Mouse (Mus musculus): ENCODE data around the gene Ybx2. TPM values are rescaled to one million over a fixed set of nuclear protein-coding genes. Genes with fewer than 3 reads are reported as not detected.
"Not testable (repeated sequence)": the region's sequence is repeated elsewhere in the genome, so short reads cannot be mapped to it uniquely, and the experiment has no call there.

Ybx2 gene
- polyA plus RNA-seq, 1 experiment from 2014 or later, result 6.2 TPM

- peak overlapping the region; percentile 89; the same call in 1 of the 2 replicates for H3K4me2 ChIP-seq (replicated peaks)
- no peak overlapping the region for H3K9ac ChIP-seq
- no peak overlapping the region for H3K27ac ChIP-seq (replicated peaks)
- no peak for ATAC-seq (ENCODE audit: insufficient number of reproducible peaks, low FRiP score, low TSS enrichment, low read depth)
- peaks cover 69% of the 10 kb centered on the region for H3K36me3 ChIP-seq
- WGBS, result 62% methylated on average over 5 of the region's 5 CpGs
- no peaks in the 10 kb centered on the region for H3K27me3 ChIP-seq
- no peaks in the 10 kb centered on the region for H3K9me3 ChIP-seq (replicated peaks)
- H3K4me3 ChIP-seq (replicated peaks), result peak overlapping the region; percentile 75
- peaks cover 46% of the 10 kb centered on the region for H3K4me1 ChIP-seq
These were observed 19.6 kb upstream of the Ybx2 start for GRCm38 (mm10) chr11:69915667-69916627.

GRCm38 (mm10) chr11:69916652-69917378 lies 18.8 kb upstream of the Ybx2 start:
- not testable (repeated sequence) for H3K27ac ChIP-seq (replicated peaks); H3K4me2 ChIP-seq (replicated peaks); H3K4me3 ChIP-seq (replicated peaks); H3K9me3 ChIP-seq (replicated peaks); H3K9ac ChIP-seq; H3K27me3 ChIP-seq; ATAC-seq (ENCODE audit: insufficient number of reproducible peaks, low FRiP score, low TSS enrichment, low read depth)
- Histone ChIP-seq H3K36me3 (peaks cover 60% of the 10 kb centered on the region), H3K4me1 (peaks cover 46% of the 10 kb centered on the region)
- WGBS, result 44% methylated on average over 7 of the region's 7 CpGs

GRCm38 (mm10) chr11:69917379-69917948 lies 18.1 kb upstream of the Ybx2 start:
- Histone ChIP-seq H3K4me1 (peaks cover 46% of the 10 kb centered on the region), H3K4me2 (replicated peaks) (no peak overlapping the region), H3K27ac (replicated peaks) (no peak overlapping the region), H3K9ac (no peak overlapping the region), H3K27me3 (no peaks in the 10 kb centered on the region), H3K9me3 (replicated peaks) (no peaks in the 10 kb centered on the region), H3K36me3 (peaks cover 54% of the 10 kb centered on the region), H3K4me3 (replicated peaks) (no peak overlapping the region)
- WGBS, result 79% methylated on average over 8 of the region's 8 CpGs
- no peak for ATAC-seq (ENCODE audit: insufficient number of reproducible peaks, low FRiP score, low TSS enrichment, low read depth)

GRCm38 (mm10) chr11:69918118-69918517 lies 17.5 kb upstream of the Ybx2 start:
- Histone ChIP-seq H3K4me2 (replicated peaks) (no peak overlapping the region), H3K4me3 (replicated peaks) (0 out of 2 replicates have a peak overlapping the region, but pooled peaks have one; percentile 1), H3K9ac (no peak overlapping the region), H3K36me3 (peaks cover 47% of the 10 kb centered on the region), H3K9me3 (replicated peaks) (no peaks in the 10 kb centered on the region), H3K4me1 (peaks cover 43% of the 10 kb centered on the region), H3K27ac (replicated peaks) (no peak overlapping the region), H3K27me3 (no peaks in the 10 kb centered on the region)
- WGBS, result 82% methylated on average over 5 of the region's 5 CpGs
- no peak for ATAC-seq (ENCODE audit: insufficient number of reproducible peaks, low FRiP score, low TSS enrichment, low read depth)

DNA sequence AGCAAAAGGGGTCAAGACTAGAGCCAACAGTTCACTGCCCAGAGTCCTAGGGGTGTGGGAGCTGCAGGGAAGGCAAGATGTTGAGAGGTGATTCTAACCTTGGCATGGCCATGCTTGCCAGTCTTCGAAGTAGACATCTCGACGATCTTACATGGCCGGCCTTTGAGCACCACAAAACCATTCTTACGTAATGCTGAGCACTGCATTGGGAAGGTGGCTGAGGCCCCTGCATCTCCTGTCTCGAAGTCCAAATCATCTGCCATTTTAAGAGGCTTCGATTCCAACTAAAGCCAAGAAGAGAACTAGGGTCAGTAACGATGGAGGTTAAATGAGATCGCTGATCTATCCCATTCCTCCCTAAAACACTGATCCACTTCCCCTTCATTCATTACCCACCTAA lies 16.5 kb upstream of the Ybx2 start:
- peaks cover 45% of the 10 kb centered on the region for H3K36me3 ChIP-seq
- WGBS, result 76% methylated on average over 9 of the region's 9 CpGs
- peak overlapping the region; percentile 95 for H3K4me3 ChIP-seq (replicated peaks)
- no peaks in the 10 kb centered on the region for H3K27me3 ChIP-seq
- H3K4me1 ChIP-seq, result peaks cover 38% of the 10 kb centered on the region
- no peak for ATAC-seq (ENCODE audit: insufficient number of reproducible peaks, low FRiP score, low TSS enrichment, low read depth)
- peak overlapping the region; percentile 96 for H3K27ac ChIP-seq (replicated peaks)
- H3K9ac ChIP-seq, result peak overlapping the region; percentile 18; the same call in 1 of the 2 replicates
- peak overlapping the region; percentile 82 for H3K4me2 ChIP-seq (replicated peaks)
- H3K9me3 ChIP-seq (replicated peaks), result no peaks in the 10 kb centered on the region

DNA sequence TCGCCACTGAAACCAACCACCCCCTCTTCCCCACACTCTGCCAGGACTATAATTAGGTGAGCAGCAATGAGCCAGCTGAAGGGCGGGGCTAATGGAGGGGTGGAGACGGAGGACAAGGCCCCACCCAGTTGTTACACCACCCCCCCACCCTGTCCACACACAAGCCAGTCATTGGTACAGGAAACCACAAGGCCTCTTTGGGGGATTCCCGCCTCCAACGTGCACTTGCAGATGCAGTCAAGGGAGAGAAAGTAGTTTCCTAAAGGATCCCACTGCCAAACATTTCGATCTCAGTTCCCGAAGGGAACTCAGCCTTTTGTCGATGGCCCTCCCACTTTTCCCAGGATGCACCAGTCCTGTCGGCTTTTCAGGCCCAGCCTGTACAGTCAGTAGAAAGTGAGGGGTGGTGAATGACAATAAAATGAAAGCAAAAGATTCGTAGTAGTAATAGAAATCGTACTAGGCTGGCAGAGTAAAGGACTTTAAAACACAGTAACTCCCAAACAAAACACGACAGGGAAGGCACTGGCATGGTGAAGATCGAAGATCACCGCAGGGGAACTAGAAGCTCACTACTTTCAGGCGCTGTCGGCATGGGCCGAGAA lies 15.8 kb upstream of the Ybx2 start:
- WGBS, result under 1% methylated on average over 17 of the region's 17 CpGs
- H3K9me3 ChIP-seq (replicated peaks), result no peaks in the 10 kb centered on the region
- peak overlapping the region; percentile 82 for H3K4me2 ChIP-seq (replicated peaks)
- H3K4me3 ChIP-seq (replicated peaks), result peak overlapping the region; percentile 95
- peaks cover 45% of the 10 kb centered on the region for H3K36me3 ChIP-seq
- H3K9ac ChIP-seq, result peak overlapping the region; percentile 98
- no peak for ATAC-seq (ENCODE audit: insufficient number of reproducible peaks, low FRiP score, low TSS enrichment, low read depth)
- H3K27me3 ChIP-seq, result no peaks in the 10 kb centered on the region
- peak overlapping the region; percentile 96 for H3K27ac ChIP-seq (replicated peaks)
- peaks cover 33% of the 10 kb centered on the region for H3K4me1 ChIP-seq

GRCm38 (mm10) chr11:69920266-69921031 lies 15.1 kb upstream of the Ybx2 start:
- under 1% methylated on average over 54 of the region's 65 CpGs for WGBS
- Histone ChIP-seq H3K9ac (peak overlapping the region; percentile 98), H3K27ac (replicated peaks) (peak overlapping the region; percentile 96), H3K9me3 (replicated peaks) (no peaks in the 10 kb centered on the region), H3K4me3 (replicated peaks) (peak overlapping the region; percentile 95), H3K4me2 (replicated peaks) (peak overlapping the region; percentile 82), H3K36me3 (peaks cover 39% of the 10 kb centered on the region), H3K4me1 (peaks cover 26% of the 10 kb centered on the region), H3K27me3 (no peaks in the 10 kb centered on the region)
- no peak for ATAC-seq (ENCODE audit: insufficient number of reproducible peaks, low FRiP score, low TSS enrichment, low read depth)

DNA sequence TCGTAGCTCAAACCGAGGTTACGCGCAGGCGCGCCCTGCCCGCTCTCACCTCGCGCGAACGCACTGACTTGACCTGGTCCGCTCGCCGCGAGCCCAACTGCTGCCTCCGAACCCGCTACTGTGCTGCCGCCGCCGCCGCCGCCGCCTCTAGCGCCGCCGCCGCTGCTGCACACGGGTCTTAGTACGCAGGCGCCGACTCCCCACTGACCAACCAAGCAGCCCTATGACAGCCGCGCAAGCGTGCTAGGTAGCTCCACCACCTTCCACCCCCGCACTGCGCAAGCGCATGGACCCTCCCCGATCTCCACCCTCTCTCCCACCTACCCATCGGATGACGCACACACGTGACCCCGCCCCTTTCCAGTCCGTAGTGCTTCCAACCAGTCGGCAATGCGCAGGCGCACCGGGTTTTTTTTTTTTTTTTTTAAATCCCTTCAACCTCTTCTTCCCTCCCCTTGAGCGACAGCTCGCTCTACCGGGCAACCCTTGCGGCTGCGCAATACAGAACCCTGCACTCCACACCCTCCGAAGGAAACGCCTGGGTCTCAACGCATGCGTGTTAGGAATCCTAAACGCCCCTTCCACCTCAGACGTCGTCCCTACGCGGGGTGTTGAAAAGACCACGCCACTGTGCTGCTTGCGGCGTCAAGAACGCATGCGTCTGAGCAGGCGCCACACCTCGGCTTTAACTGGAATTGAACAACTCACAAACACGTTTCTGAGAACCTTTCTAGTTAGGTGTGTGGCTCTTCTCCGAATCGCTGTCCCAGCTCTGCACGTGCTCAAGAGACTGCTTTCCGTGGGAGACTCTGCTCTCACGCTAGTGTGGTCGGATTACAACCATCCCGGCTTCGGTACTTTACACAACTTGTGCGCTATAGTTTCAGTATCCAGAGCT lies 14.2 kb upstream of the Ybx2 start, which contains the start of gene Eif5a:
Eif5a (minus strand) TSS at position 845 of the 898 bp plus-strand sequence.
- Histone ChIP-seq H3K27ac (replicated peaks) (peak within 1 kb of the TSS; percentile 99), H3K36me3 (peaks cover 30% of the 10 kb centered on the region), H3K4me3 (replicated peaks) (peak within 1 kb of the TSS; percentile 95), H3K9ac (peak within 1 kb of the TSS; percentile 98), H3K4me2 (replicated peaks) (peak within 1 kb of the TSS; percentile 82), H3K4me1 (peaks cover 17% of the 10 kb centered on the region), H3K27me3 (no peaks in the 10 kb centered on the region), H3K9me3 (replicated peaks) (no peaks in the 10 kb centered on the region)
- under 1% methylated on average over 77 of the region's 78 CpGs for WGBS
- ATAC-seq (ENCODE audit: insufficient number of reproducible peaks, low FRiP score, low TSS enrichment, low read depth), result peak; percentile 97

DNA sequence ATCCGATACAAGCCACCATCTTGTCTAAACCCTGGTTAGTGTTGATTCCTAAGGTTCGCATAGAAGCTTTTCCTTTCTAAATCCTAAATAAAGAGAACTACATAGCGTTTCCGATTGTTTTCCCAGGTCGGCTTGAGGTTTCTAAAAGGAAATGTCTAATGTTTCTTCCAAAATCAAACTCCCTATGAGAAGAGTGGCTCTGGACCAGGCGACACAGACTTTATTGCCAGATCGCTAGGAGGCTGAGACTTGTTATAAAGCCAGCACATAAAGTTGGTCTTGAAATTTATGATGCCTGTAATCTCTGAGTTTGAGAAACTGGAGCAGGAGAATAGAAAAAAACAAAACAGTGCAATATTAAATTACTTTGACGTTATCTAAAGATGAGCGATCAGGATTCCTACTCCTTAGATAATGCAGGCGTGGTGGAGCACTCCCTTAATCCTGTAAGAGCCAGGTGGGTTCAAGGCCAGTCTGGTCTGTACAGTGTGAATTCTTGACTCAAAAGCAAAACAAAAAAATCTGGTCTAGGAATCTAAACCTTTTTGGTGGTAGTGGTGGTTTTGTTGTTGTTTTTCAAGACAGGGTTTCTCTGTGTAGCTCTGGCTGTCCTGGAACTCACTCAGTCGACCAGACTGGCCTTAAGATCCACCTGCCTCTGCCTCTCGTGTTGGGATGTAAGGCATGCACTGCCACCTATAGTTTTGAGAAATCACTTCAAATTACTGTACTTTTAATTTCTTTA lies 13.4 kb upstream of the Ybx2 start:
- H3K36me3 ChIP-seq, result peaks cover 22% of the 10 kb centered on the region
- no peak for ATAC-seq (ENCODE audit: insufficient number of reproducible peaks, low FRiP score, low TSS enrichment, low read depth)
- H3K4me3 ChIP-seq (replicated peaks), result peak overlapping the region; percentile 95
- peaks cover 16% of the 10 kb centered on the region for H3K4me1 ChIP-seq
- 2% methylated on average over 12 of the region's 12 CpGs for WGBS
- peak overlapping the region; percentile 56 for H3K4me2 ChIP-seq (replicated peaks)
- no peaks in the 10 kb centered on the region for H3K27me3 ChIP-seq
- H3K9ac ChIP-seq, result peak overlapping the region; percentile 46
- peak overlapping the region; percentile 99 for H3K27ac ChIP-seq (replicated peaks)
- H3K9me3 ChIP-seq (replicated peaks), result no peaks in the 10 kb centered on the region

Measured in embryonic facial prominence, embryonic 15.5 days (tissue).